Mouse (Mus musculus): ENCODE results near the gene Krt7.

Gene Krt7

DNA sequence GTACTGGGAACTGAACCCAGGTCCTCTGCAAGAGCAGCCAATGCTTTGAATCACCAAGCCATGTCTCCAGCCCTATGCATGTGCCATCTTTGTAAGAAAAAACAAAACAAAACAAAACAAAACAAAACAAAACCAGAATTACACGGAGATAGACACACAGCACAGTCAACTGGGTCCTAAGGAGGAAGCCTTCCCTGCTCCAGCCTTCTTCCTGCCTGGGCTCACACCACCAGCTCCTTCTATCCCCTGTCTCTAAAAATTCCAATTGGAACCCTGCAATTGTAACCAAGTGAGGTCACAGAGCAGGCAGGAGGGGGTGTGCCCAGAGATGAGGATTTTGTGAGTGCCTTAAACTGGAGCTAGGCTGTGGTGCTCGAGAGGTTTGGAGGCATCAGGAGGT lies 36.6 kb downstream of the Krt7 start, which contains the start of gene Krt88:
Gene Krt88, plus strand, starts transcription at position 301 of the 400 bp plus-strand sequence.
- no peak for DNase-seq

DNA sequence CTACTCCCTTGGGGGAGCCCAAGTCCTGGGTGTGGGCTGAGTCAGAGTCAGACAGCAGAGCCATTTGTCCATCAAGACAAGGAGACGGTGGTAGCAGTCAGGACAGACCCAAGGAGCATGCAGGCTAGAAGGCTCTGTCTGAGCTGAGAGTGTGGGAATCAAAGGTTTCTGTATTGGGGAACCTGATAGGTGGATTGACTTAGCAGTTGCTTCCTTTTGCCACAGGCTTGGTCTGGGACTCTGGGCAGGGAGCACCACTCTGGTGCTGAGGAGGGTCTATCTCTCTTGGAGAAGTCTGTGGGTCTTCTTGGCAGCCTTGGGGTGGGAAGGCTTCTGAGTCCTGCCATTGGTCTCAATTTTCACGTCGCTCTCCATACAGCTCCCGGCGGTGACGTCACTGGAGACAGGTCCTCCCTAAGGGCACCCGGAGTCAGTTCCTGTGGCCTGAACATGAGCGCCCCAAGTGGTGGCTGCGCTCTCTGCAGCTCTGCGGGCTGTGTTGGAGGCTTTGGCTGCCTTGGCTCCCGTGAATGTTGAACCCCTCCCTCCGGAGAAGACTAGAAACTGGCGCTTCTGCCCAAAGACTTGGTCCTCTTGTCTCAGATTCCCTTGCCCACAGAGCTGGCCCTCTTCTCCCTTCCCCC lies 42.4 kb downstream of the Krt7 start:
- DNase-seq, result peak; percentile 77

- no peak for DNase-seq
These were observed 43.9 kb downstream of the Krt7 start for GRCm38 (mm10) chr15:101454774-101455173.

- peak; percentile 45 for DNase-seq
These were observed 44.4 kb downstream of the Krt7 start for GRCm38 (mm10) chr15:101455292-101455691.

DNA sequence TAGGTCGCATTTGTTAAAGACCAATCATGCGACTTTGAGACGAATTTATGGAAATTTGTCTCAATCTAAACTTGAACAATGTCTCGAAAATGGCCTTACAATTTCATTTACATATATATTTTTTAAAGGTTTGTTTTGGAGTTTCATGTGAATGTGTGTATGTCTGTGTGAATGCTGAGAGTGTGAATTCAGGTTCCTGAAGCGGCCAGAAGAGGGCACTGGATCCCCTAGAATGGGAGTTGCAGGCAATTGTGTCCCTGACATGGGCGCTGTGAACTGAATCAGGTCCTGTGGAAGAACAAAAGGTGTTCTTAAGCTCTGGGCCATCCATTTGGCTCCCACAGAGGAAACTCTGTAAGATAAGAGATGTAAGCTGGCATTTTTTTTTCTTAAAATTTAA lies 45.0 kb downstream of the Krt7 start:
- no peak for DNase-seq

DNA sequence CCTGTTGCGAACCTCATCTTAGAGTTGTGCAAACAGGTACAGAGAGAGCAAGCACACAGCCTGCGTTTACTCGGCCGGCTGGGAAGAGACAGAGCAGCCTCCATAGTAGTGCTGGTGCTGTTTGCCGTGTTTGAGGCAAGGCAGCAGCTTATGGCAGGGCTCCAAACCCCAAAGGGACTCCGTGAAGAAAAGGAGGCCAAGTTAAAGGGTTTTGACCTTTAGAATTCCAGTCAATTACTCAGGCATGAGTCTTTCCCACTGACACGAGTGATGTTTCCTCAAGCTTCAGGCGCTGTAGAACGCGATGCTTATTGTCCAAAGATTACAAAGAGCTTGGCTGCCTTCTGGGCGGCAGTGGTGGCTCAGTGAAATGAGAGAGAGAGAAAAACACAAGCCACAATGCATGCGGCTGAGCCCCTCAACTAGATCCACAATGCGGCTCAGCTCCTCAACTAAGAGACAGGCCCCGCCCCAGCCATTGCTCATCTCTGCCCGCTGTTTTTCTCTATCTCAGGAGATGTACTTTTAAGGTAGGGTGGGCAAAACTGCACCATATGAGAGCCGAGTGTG lies 47.6 kb downstream of the Krt7 start:
- peak; percentile 51 for DNase-seq

GRCm38 (mm10) chr15:101459283-101459682 lies 48.4 kb downstream of the Krt7 start:
- DNase-seq, result no peak

GRCm38 (mm10) chr15:101463651-101464050 lies 52.8 kb downstream of the Krt7 start, which contains the start of gene Krt81:
Gene Krt81 (minus strand): TSS chr15:101463751.
- DNase-seq, result no peak

DNA sequence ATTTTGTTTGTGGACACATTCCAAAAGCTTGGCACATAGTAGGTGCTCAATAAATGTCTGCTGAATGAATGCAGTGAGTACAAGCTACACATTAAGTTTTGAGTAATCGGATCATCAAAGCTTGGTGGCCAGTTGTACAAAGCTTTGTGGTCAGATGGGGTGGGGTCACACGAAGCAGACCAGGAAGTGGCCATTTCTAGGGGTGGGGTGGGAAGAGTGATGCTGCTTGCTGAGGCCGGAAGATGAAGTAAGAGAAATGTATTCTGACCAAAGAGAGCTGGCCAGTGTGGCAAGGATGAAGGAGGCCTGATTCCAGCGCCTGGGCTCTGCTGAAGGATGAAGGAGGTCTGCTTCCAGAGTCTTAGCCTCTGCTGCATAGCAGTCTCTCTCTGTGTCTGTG lies 58.2 kb downstream of the Krt7 start:
- no peak for DNase-seq

- DNase-seq, result peak; percentile 24
These were observed 62.2 kb downstream of the Krt7 start, which contains the start of gene Krt86 for GRCm38 (mm10) chr15:101472952-101473528. Gene Krt86 (plus strand): TSS chr15:101473478.

- peak; percentile 43 for DNase-seq
These were observed 68.3 kb downstream of the Krt7 start for GRCm38 (mm10) chr15:101479007-101479665.

GRCm38 (mm10) chr15:101479666-101480060 lies 68.8 kb downstream of the Krt7 start:
- no peak for DNase-seq
